Mouse (Mus musculus) heart, adult 2 months (tissue): ENCODE data around the gene A830018L16Rik. TPM values are rescaled to one million over a fixed set of nuclear protein-coding genes. Genes with fewer than 3 reads are reported as not detected.
"Not testable (repeated sequence)": the region's sequence is repeated elsewhere in the genome, so short reads cannot be mapped to it uniquely, and the experiment has no call there.

Experiments
- DNase-seq, 2 experiments: peaks; one replicate each; pipeline ENCODE4 v3.0.0; 2021
- H3K27ac ChIP-seq: fragments of 200-600 bp; 2 replicates; pipeline ENCODE4 v1.8.1; 2022
- H3K27me3 ChIP-seq: fragments of 200-500 bp; 2 replicates; pipeline ENCODE4 v1.6.1; 2012; ENCODE audit warnings: mild to moderate bottlenecking, low read length, inconsistent platforms, mixed read lengths; ENCODE audit not compliant: control insufficient read depth, insufficient read depth
- H3K36me3 ChIP-seq: fragments of 200-500 bp; 2 replicates; pipeline ENCODE4 v1.6.1; 2012; ENCODE audit warnings: low read length, inconsistent platforms; ENCODE audit not compliant: control insufficient read depth, insufficient read depth
- H3K4me1 ChIP-seq: fragments of 200-500 bp; 2 replicates; pipeline ENCODE4 v1.6.1; 2011; ENCODE audit warnings: low read length; ENCODE audit not compliant: control insufficient read depth, insufficient read depth
- H3K4me3 ChIP-seq: fragments of 200-600 bp; 2 replicates; pipeline ENCODE4 v1.8.1; 2022
- H3K79me2 ChIP-seq: fragments of 200-500 bp; replicated peaks from 2 replicates; pipeline ENCODE4 v1.6.1; 2012; ENCODE audit warnings: mild to moderate bottlenecking, inconsistent platforms, low read length, moderate library complexity, mixed read lengths; ENCODE audit not compliant: control insufficient read depth, insufficient read depth
- H3K9ac ChIP-seq: fragments of 200-500 bp; 2 replicates; pipeline ENCODE4 v1.6.1; 2012; ENCODE audit warnings: low read depth, mild to moderate bottlenecking, control low read depth, inconsistent platforms, low read length, mixed read lengths
- CTCF ChIP-seq: fragments of 200-600 bp; IDR thresholded peaks from 2 replicates; pipeline ENCODE4 v1.8.1; 2022; ENCODE audit warnings: antibody characterized with exemption, mild to moderate bottlenecking, moderate library complexity
- EP300 ChIP-seq: fragments of 200-500 bp; IDR thresholded peaks from 2 replicates; pipeline ENCODE4 v1.6.1; 2011; ENCODE audit warnings: low read depth, low read length, control low read depth; ENCODE audit not compliant: insufficient read depth
- POLR2A ChIP-seq: fragments of 200-500 bp; IDR thresholded peaks from 2 replicates; pipeline ENCODE4 v1.6.1; 2011; ENCODE audit warnings: mild to moderate bottlenecking, low read depth, low read length, control low read depth; ENCODE audit not compliant: insufficient read depth
- WGBS: fragments of 180-500 bp; shearing (Covaris S2); methylation state at CpG from one replicate; pipeline ENCODE4 v1.1.7; 2018; 5-methylcytosine and 5-hydroxymethylcytosine counted together
- intact Hi-C: fragments of 180-260 bp; cut with DNase I; formaldehyde crosslinking; loops from one replicate; pipeline ENCODE4 v1.15.1; 2025
- polyA plus RNA-seq: library from polyadenylated mRNA; depleted of rRNA; stranded (reverse); fragments of >200 nt; gene quantifications from 2 replicates; pipeline ENCODE4 v1.2.3, GENCODE M21; 2012
- total RNA-seq, 2 experiments: library from RNA; stranded (reverse); gene quantifications; 2 replicates each; pipeline ENCODE4 v1.2.3; 2021

A830018L16Rik gene
- total and polyA plus RNA-seq, 3 experiments: 0.18 to 0.61 (median 0.34) TPM

GRCm38 (mm10) chr1:12010607-12011006 lies 596.7 kb downstream of the A830018L16Rik start:
- DNase-seq: no peak
- Histone ChIP-seq H3K36me3 (no peaks in the 10 kb centered on the region), H3K27ac (no peak overlapping the region), H3K4me3 (no peak overlapping the region), H3K79me2 (no peaks in the 10 kb centered on the region), H3K4me1 (no peaks in the 10 kb centered on the region), H3K9ac (no peak overlapping the region), H3K27me3 (0 out of 2 replicates have a peak, but pooled peaks cover 1% of the 10 kb centered on the region)
- no peak for TF ChIP-seq CTCF
- TF ChIP-seq POLR2A: no peak
- no peak for TF ChIP-seq EP300
- intact Hi-C loops: no loop called here
- WGBS: 77% methylated on average over 1 of the region's 1 CpGs

GRCm38 (mm10) chr1:12020646-12021045 lies 606.7 kb downstream of the A830018L16Rik start:
- intact Hi-C loops, DNase-seq, H3K36me3 ChIP-seq, H3K4me3 ChIP-seq, H3K4me1 ChIP-seq, H3K79me2 ChIP-seq, H3K27me3 ChIP-seq, H3K27ac ChIP-seq, H3K9ac ChIP-seq: not testable (repeated sequence)
- 81% methylated on average over 5 of the region's 5 CpGs for WGBS
